Mouse (Mus musculus): ENCODE results near the gene Fuk. TPM values are rescaled to one million over a fixed set of nuclear protein-coding genes. Genes with fewer than 3 reads are reported as not detected.
"Not testable (repeated sequence)": the region's sequence is repeated elsewhere in the genome, so short reads cannot be mapped to it uniquely, and the experiment has no call there.

Fuk gene
- polyA plus RNA-seq, 1 experiment: 12.4 TPM

DNA sequence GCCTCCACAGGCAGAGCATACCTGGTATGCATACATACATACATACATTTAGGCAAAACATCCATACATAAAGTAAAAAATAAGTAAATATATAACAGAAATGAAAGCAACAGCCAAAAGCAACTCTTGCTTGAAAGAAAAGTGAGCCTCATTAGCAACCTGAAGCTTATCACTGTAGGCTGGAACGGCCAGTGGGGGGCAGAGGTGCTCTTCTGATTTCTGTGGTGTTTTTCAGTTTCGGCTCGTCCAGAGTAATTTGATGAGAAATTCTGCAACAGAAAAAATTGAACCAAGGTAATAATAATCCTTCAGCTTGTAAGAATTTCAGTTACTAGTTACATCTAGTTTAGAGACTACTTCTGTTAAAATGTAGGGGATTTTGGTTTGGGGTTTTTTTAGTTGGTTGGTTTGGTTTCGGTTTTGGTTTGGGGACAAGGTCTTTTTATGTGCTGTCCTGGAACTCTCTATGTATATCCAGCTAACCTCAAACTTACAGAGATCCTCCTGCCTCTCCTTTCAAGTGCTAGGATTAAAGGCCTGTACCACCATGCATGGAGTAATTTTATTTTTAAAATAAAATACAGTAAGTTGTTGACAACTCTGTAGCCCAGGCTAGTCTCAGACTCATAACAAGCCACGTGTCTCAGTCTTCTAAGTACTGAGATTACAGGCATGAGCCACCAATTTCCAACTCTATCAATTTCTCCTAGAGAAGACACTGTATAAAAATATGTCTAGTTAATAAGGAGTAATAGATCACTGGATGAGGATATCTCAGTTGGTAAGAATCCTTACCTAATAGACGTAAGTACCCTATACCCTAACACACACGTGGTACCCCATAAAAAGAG, 42.4 kb downstream of the Fuk start:
- TF ChIP-seq CTCF (IDR thresholded peaks at IDR 0.05; ENCODE audit: borderline replicate concordance, extremely low read depth, insufficient read depth, insufficient read length) (peak; percentile 42; the same call in 1 of the 2 replicates), POLR2A (IDR thresholded peaks at IDR 0.05; ENCODE audit: borderline replicate concordance, extremely low read depth, insufficient read depth, insufficient read length, poor library complexity, severe bottlenecking) (no peak)
- peak; percentile 19 for DNase-seq (ENCODE audit: low read depth)

DNA sequence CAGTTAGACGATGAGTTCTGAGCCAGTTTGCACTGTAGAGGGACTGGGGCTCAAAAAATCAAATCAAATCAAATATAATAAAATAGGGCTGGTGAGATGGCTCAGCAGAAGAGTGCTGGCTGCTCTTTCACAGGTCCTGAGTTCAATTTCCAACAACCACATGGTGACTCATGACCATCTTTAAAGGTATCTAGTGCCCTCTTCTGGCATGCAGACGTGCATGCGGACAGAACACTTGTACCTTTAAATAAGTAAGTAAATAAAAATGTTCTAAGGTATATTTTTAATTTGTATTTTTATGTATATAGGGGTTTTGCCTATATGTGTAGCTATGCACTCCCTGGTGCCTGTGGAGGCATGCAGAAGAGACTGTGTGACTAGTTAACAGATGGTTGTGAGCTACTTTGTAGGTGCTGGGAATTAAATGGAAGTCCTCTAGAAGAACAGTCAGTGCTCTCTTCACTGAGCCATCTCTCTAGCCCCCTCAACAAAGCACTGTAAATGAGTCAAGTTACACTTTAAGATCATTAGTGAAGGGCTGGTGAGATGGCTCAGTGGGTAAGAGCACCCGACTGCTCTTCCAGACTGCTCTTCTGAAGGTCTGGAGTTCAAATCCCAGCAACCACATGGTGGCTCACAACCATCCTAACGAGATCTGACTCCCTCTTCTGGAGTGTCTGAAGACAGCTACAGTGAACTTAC, 45.4 kb downstream of the Fuk start:
- TF ChIP-seq POLR2A (IDR thresholded peaks at IDR 0.05; ENCODE audit: borderline replicate concordance, extremely low read depth, insufficient read depth, insufficient read length, poor library complexity, severe bottlenecking) (no peak), CTCF (IDR thresholded peaks at IDR 0.05; ENCODE audit: borderline replicate concordance, extremely low read depth, insufficient read depth, insufficient read length) (no peak)
- peak; percentile 5 for DNase-seq (ENCODE audit: low read depth)

DNA sequence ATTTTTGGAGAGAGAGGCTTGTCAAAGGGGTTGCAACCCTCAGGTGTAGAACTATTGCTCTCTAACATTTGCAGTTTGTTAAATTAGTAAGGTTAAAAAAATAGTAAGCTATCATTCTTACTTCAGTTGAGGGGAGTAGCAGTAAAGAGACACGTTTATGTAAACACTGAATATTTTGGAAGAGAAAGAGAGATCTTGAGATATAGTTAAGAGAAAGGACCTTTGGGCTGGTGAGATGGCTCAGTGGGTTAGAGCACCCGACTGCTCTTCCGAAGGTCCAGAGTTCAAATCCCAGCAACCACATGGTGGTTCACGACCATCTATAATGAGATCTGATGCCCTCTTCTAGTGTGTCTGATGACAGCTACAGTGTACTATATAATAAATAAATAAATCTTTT, 46.2 kb downstream of the Fuk start:
- not testable (repeated sequence) for DNase-seq (ENCODE audit: low read depth)

DNA sequence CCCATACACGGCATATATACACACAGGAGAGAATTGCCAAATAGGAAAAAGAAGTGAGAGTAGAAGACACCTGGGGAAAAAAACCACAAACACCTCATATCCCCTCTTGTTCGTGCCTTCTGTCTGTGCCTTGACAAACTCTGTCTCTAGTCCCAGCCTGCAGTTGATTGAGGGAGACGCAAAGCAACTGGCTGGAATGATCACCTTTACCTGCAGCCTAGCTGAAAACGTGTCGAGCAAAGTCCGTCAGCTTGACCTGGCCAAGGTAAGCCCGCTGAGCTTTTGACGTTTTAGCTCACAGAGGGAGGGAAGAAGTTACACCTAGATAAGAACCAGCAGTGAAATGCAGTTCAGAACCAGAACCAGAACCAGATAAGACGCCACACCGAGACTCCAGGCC, 51.1 kb downstream of the Fuk start:
- no peak for TF ChIP-seq POLR2A (IDR thresholded peaks at IDR 0.05; ENCODE audit: borderline replicate concordance, extremely low read depth, insufficient read depth, insufficient read length, poor library complexity, severe bottlenecking)
- no peak for TF ChIP-seq CTCF (IDR thresholded peaks at IDR 0.05; ENCODE audit: borderline replicate concordance, extremely low read depth, insufficient read depth, insufficient read length)
- DNase-seq (ENCODE audit: low read depth): no peak

DNA sequence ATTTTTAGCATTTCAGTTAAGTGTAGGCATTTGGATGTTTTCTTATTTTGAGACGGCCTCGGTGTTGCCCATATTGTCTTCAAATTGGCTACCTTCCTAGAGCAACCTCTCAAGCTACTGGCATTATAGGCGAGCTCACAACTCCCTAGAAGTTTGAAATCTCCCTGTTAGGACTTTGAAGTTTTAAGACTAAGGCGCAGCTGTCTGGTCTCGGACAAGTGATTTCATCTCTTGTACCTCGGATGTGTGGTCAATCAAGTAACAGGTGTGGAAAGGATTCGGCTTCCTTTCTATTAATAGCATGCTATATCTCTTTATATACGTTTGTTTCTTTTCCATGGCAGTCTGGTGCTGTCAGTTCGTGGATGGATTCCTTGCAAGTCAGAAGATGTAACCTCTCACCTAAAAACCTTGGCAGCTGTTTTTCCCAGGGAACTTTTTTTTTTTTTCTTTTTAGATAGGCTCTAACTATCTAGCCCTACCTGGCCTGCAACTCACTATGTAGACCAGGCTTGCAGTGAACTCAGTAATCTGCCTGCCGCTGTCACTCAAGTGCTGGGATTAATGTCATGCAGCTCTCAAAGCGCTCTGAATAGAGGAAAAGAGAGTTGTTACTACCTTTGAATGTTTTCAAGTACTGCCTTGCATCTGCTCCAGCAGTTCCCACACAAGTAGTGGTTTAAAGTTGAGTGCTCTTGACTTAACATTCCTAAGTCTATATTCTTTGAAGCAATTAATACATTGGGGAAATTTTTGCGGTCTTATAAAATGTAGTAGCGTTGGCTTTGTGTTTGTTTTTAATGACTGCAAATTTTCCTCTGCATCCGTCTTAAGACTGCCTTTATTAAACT, 54.4 kb downstream of the Fuk start:
- TF ChIP-seq CTCF (IDR thresholded peaks at IDR 0.05; ENCODE audit: borderline replicate concordance, extremely low read depth, insufficient read depth, insufficient read length): no peak
- no peak for DNase-seq (ENCODE audit: low read depth)

DNA sequence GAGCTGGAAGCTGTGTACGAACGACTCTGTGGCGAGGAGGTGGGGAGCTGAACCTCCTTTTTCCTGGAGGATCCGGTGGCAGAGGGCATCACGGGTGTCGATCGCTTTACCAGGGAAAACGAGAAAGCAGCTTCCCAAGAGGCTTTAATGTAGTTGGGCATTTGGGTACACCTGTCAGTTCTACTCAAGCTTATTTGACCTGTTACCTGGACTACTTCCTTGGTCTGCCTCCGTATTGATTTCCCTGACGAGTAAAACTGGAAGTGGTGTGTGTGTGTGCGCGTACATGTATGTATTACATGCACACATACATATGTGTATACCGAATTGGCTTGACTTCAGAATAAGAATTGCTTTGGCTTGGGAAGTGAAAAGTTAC, 55.1 kb downstream of the Fuk start:
- no peak for TF ChIP-seq POLR2A (IDR thresholded peaks at IDR 0.05; ENCODE audit: borderline replicate concordance, extremely low read depth, insufficient read depth, insufficient read length, poor library complexity, severe bottlenecking)
- no peak for TF ChIP-seq CTCF (IDR thresholded peaks at IDR 0.05; ENCODE audit: borderline replicate concordance, extremely low read depth, insufficient read depth, insufficient read length)
- no peak for DNase-seq (ENCODE audit: low read depth)

DNA sequence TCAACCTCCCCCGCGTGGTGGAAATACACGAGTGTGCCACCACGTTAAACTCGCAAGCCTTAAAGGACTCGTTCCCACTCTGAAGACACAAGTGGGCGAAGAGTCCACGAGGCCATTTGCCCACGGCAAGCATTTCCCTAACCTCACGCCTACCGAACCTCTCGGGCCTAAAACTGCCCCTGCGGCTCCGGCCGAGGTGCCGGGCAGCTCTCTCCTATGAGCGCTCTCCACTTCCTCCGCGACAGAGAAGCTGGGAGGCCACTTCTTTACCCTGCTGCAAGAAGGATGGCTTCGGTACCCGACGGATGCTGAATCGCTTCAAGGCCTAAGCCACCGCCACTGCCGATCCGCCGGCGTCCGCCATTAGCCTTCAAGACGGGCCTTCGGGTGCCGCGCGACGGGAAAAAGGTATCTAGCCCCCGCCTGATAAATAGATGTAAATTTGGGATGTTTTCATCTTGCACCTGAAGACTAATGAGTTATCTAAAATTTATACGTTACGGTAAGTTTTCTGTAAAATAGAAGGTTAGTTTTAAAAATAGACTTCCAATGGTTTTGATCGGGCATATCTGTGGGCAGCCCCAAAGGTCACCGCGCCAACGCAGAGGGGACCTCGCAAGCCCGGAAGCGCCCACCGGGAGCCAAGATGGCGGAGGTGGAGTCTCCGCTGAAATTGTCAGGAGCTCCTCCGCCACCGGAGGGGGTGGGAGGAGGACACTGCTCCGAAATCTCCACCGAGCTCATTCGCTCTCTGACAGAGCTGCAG, 55.7 kb downstream of the Fuk start, which contains the start of the genes Cog4 and Sf3b3:
Gene Cog4 (plus strand): TSS at position 196 of the 766 bp plus-strand sequence.
Gene Sf3b3 (minus strand): TSS at position 383 of the 766 bp plus-strand sequence.
- peak; percentile 82; the same call in 1 of the 2 replicates for TF ChIP-seq POLR2A (IDR thresholded peaks at IDR 0.05; ENCODE audit: borderline replicate concordance, extremely low read depth, insufficient read depth, insufficient read length, poor library complexity, severe bottlenecking)
- no peak for TF ChIP-seq CTCF (IDR thresholded peaks at IDR 0.05; ENCODE audit: borderline replicate concordance, extremely low read depth, insufficient read depth, insufficient read length)
- peak; percentile 95 for DNase-seq (ENCODE audit: low read depth)

DNA sequence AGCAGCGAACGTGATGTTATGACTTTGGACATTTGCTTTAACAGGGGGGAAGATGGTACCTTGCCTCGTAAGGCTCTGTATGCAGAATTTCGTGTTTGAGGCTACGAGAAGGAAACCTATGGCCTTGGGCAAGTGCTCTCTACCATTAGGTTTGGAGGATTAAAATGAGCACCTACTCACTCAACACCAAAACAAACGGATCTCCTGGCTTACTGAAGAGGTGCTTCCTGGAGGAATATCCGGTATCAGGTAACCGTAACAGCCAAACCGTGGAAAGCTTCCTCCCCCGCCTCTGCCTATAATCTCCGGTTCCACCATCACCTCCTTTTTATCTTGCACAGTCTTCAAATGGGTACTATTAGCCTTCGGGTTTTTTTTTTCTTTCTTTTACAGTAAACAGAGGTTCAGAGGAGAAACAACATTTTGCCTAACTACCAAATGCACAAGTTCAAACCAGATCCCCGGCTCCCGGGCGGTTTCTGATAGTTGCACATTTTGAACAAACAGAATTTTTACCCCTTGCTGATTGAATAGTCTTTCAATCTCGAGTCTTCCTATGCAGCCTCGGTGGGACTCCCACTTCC, 56.4 kb downstream of the Fuk start:
- TF ChIP-seq POLR2A (IDR thresholded peaks at IDR 0.05; ENCODE audit: borderline replicate concordance, extremely low read depth, insufficient read depth, insufficient read length, poor library complexity, severe bottlenecking): no peak
- no peak for TF ChIP-seq CTCF (IDR thresholded peaks at IDR 0.05; ENCODE audit: borderline replicate concordance, extremely low read depth, insufficient read depth, insufficient read length)
- DNase-seq (ENCODE audit: low read depth): no peak

DNA sequence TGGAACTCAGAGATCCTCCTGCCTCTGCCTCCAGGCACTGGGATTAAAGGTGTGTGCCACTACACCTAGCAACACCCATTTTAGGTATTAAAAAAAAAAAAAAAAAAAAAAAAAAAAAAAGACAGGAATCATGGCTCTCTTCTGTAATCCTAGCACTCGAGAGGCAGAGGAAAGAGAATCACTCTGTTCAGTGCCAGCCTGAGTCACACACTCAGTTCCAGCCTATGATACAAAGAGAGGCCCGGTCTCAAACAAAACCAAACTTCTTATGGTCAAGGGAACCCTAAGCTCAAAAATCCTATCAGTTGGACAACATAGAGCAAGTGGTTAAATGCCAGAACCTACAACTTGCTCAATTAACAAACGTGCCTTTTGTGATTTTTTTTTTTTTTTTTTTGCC, 57.3 kb downstream of the Fuk start:
- no peak for TF ChIP-seq POLR2A (IDR thresholded peaks at IDR 0.05; ENCODE audit: borderline replicate concordance, extremely low read depth, insufficient read depth, insufficient read length, poor library complexity, severe bottlenecking)
- TF ChIP-seq CTCF (IDR thresholded peaks at IDR 0.05; ENCODE audit: borderline replicate concordance, extremely low read depth, insufficient read depth, insufficient read length): no peak
- no peak for DNase-seq (ENCODE audit: low read depth)

DNA sequence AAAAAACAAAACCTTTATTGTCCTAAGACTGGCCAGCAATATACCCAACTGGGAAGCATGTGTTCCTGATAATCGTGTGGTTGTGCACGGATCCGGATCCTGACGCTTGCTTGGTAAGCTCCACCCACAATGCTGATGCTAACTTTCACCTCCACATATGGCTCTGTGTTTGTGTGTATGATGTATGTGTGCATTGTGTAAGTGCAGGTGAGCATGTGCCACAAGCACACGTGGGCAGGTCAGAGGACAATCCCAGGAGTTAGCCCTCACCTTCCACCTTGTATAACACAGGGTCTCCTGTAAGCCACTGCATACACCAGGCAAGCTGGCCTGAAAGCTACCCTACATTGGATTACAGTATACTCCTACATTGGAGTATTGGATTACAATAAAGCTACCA, 59.1 kb downstream of the Fuk start:
- TF ChIP-seq POLR2A (IDR thresholded peaks at IDR 0.05; ENCODE audit: borderline replicate concordance, extremely low read depth, insufficient read depth, insufficient read length, poor library complexity, severe bottlenecking): no peak
- no peak for TF ChIP-seq CTCF (IDR thresholded peaks at IDR 0.05; ENCODE audit: borderline replicate concordance, extremely low read depth, insufficient read depth, insufficient read length)
- DNase-seq (ENCODE audit: low read depth): no peak
